Mouse (Mus musculus) kidney, postnatal 36 days (tissue): ENCODE measurements around the gene Mgmt.

Experiments used
- DNase-seq, 2 experiments: peaks; one replicate each; pipeline ENCODE4 v3.0.0; 2021 to 2022; ENCODE audit warnings: mixed read lengths in 2 of 2

The Mgmt gene

GRCm38 (mm10) chr7:137065408-137065807, 171.0 kb downstream of the Mgmt start:
- DNase-seq: no peak

GRCm38 (mm10) chr7:137066211-137066610, 171.8 kb downstream of the Mgmt start:
- DNase-seq: no peak

GRCm38 (mm10) chr7:137066997-137067396, 172.6 kb downstream of the Mgmt start:
- no peak for DNase-seq

- no peak for DNase-seq
These were observed 173.3 kb downstream of the Mgmt start for GRCm38 (mm10) chr7:137067758-137068157.

GRCm38 (mm10) chr7:137068796-137069195, 174.4 kb downstream of the Mgmt start:
- no peak for DNase-seq

GRCm38 (mm10) chr7:137069768-137070167, 175.4 kb downstream of the Mgmt start:
- no peak for DNase-seq

- DNase-seq: no peak
These were observed 176.9 kb downstream of the Mgmt start for GRCm38 (mm10) chr7:137071346-137071745.

GRCm38 (mm10) chr7:137073878-137074277, 179.5 kb downstream of the Mgmt start:
- DNase-seq: no peak

- DNase-seq: no peak
These were observed 179.9 kb downstream of the Mgmt start for GRCm38 (mm10) chr7:137074324-137074723.

- DNase-seq: no peak
These were observed 180.9 kb downstream of the Mgmt start for GRCm38 (mm10) chr7:137075301-137075700.

- DNase-seq: no peak
These were observed 185.8 kb downstream of the Mgmt start for GRCm38 (mm10) chr7:137080171-137080570.

GRCm38 (mm10) chr7:137082171-137082570, 187.8 kb downstream of the Mgmt start:
- DNase-seq: no peak

GRCm38 (mm10) chr7:137084651-137085050, 190.2 kb downstream of the Mgmt start:
- peak; percentile 15 to 34 for DNase-seq

- peak; percentile 80 to 86 for DNase-seq
These were observed 191.7 kb downstream of the Mgmt start for GRCm38 (mm10) chr7:137085969-137086606.

GRCm38 (mm10) chr7:137087136-137087535, 192.7 kb downstream of the Mgmt start:
- DNase-seq: no peak

GRCm38 (mm10) chr7:137088141-137088540, 193.7 kb downstream of the Mgmt start:
- DNase-seq: no peak

- no peak for DNase-seq
These were observed 200.1 kb downstream of the Mgmt start for GRCm38 (mm10) chr7:137094551-137094950.

GRCm38 (mm10) chr7:137095702-137096101, 201.3 kb downstream of the Mgmt start:
- DNase-seq: no peak

GRCm38 (mm10) chr7:137099766-137100165, 205.4 kb downstream of the Mgmt start:
- no peak for DNase-seq

- DNase-seq: no peak
These were observed 208.3 kb downstream of the Mgmt start for GRCm38 (mm10) chr7:137102606-137103195.

GRCm38 (mm10) chr7:137112101-137112500, 217.7 kb downstream of the Mgmt start:
- no peak for DNase-seq

GRCm38 (mm10) chr7:137116246-137116645, 221.8 kb downstream of the Mgmt start:
- DNase-seq: no peak

- DNase-seq: no peak
These were observed 226.9 kb downstream of the Mgmt start for GRCm38 (mm10) chr7:137121243-137121858.

GRCm38 (mm10) chr7:137128726-137129125, 234.3 kb downstream of the Mgmt start:
- no peak for DNase-seq
